Mouse (Mus musculus): ENCODE data around the gene Gpc6.

Gpc6 gene

DNA sequence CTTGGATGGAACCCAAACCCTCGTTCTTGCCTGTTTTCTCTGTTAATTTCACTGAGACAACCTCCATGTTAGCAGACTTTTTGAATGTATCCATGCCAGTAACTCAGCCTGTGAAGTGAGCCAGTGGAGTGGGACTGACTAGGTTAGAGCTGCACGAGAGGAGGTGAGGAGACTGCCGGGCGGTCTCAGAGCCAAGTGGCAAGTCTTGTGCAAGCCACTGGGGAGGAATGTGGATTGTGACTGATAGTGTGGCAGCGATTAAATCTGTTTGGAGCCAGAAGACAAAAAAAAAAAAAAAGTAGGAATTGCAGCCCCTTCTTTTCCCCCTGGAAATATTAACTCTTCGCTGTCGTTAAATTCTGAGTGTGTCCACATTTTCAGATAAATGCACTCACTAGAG lies 831.4 kb downstream of the Gpc6 start:
- no peak for DNase-seq

- DNase-seq: no peak
Measured at GRCm38 (mm10) chr14:117757790-117758358, 832.8 kb downstream of the Gpc6 start.

- DNase-seq: no peak
Measured at GRCm38 (mm10) chr14:117760830-117761517, 835.9 kb downstream of the Gpc6 start.

DNA sequence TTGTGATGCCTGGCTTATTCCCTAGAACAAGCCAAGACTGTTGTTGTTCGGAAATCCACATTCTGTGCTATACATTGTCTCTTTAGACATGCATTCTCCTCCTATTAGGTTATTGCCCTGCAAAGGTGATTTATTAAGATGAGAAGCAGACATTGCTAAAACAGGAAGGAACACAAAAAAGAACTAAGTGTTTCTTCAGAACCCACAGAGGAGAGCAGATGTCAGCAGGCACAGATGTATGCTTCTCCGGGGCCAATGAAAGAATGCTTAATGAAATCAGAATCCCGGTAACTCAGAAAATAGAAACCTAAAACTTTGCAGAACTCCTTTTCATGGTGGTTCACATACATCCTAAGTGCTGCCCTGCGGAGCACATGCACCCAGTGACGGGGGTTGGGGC lies 837.8 kb downstream of the Gpc6 start:
- no peak for DNase-seq

GRCm38 (mm10) chr14:117767861-117768260 lies 842.7 kb downstream of the Gpc6 start:
- no peak for DNase-seq

- no peak for DNase-seq
Measured at GRCm38 (mm10) chr14:117768697-117769096, 843.6 kb downstream of the Gpc6 start.

- DNase-seq: no peak
Measured at GRCm38 (mm10) chr14:117773373-117773772, 848.3 kb downstream of the Gpc6 start.

- no peak for DNase-seq
Measured at GRCm38 (mm10) chr14:117777866-117778500, 852.9 kb downstream of the Gpc6 start.

GRCm38 (mm10) chr14:117778538-117779413 lies 853.7 kb downstream of the Gpc6 start:
- DNase-seq: no peak

DNA sequence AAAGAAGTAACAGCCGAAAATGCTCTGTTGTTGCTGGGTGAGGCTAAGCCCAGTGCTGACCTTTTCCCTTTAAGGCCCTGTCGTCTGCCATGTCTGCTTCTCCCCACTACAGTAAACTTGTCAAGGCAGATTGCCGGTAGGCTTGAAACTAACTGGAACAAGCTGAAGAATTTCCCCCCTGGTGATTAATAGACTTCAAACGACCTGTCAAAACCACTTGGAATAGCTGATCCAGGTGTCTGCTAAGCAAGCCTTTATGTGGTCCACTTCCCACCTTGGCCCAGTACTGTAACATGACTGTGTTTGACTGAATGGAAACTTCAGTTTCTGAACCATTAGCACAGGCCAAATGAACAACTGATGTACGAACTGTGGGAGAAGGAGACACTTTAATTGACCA lies 856.6 kb downstream of the Gpc6 start:
- no peak for DNase-seq

DNA sequence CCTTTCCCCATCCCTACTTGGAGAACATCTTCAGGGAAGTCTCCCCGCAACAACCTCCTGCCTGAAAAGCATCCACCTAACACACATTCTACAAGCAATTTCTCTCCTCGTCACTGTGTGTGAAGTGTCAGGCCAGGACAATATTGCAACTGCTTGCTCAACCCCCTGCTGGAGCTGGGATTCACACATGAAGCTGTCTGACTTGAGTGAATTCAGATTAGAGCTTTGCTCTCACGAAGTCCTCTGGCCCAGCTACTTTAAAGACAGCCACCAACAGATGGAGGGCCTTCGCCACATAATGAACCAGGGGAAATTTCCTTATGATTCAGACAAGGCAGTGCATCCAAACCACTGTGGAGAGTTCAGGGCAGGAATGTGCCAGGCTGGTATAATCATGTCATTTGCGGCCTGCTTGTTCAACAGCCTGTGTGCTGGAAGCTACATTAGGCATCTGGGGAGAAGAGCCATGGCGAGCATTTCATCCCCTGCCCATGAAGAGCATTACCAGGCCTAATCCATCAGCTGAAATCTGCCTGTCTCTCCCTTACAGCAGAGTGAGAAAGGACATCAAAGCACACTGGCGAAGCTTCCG lies 858.7 kb downstream of the Gpc6 start:
- DNase-seq: no peak

- no peak for DNase-seq
Measured at GRCm38 (mm10) chr14:117784960-117785359, 859.8 kb downstream of the Gpc6 start.

- DNase-seq: no peak
Measured at GRCm38 (mm10) chr14:117785507-117786085, 860.5 kb downstream of the Gpc6 start.

- DNase-seq: no peak
Measured at GRCm38 (mm10) chr14:117786647-117787046, 861.5 kb downstream of the Gpc6 start.

- no peak for DNase-seq
Measured at GRCm38 (mm10) chr14:117794874-117795273, 869.8 kb downstream of the Gpc6 start.

DNA sequence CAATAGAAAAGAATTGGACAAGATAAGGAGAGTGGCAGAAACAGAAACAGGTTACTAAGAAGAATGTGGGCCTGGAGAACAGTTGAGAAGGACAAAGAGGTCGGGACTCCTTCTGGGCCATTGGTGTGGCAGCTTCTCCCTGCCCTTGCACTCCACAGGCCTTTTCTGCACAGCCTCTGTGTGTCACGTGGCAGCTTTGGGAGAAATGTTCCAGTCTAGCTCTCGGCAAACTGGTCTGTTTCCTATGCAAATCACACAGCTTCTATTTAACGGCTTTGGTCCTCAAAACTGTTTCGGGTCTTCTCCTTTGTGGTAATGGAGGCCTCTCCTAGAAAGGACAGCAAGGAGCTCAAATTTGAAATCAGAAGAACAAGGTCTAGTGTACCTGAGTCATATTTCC lies 871.5 kb downstream of the Gpc6 start:
- no peak for DNase-seq

DNA sequence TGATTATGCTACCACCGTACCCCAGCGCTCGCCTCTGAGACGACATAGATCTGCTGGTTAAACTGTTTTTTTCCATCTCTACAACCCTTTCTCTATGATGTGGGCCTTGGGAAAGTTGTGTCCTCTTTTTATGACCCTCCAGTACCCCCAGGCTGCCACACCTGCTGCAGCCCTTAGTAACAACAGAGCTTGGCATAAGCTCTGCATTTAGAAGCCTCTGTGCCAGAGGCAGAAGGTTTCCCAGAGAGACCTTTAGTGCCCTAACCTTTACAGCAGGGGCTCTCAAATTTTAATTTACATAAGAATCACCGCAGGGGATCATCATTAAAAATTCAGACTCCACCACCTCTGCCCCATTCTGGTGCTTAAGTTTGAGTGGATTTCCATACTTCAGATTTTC lies 875.3 kb downstream of the Gpc6 start:
- no peak for DNase-seq

GRCm38 (mm10) chr14:117807846-117808245 lies 882.7 kb downstream of the Gpc6 start:
- no peak for DNase-seq

DNA sequence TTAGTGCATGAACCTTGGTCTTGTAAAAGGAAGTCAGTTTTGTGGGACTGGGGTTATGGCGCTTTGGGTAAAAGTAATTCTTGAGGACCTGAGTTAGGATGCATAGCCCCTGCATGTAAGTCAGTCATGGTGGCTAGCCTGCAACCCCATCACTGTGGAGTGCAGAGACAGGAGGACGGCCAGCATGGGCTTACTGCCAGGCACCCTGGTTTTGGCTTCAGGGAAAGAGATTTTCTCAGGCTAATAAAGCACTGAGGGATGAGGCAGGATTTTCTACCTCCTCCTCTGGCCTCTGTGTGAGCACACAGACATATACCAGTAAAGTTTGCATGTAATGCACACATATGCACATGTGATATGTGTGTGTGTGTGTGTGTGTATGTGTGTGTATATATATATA lies 883.2 kb downstream of the Gpc6 start:
- no peak for DNase-seq

GRCm38 (mm10) chr14:117810321-117811270 lies 885.5 kb downstream of the Gpc6 start:
- DNase-seq: no peak

DNA sequence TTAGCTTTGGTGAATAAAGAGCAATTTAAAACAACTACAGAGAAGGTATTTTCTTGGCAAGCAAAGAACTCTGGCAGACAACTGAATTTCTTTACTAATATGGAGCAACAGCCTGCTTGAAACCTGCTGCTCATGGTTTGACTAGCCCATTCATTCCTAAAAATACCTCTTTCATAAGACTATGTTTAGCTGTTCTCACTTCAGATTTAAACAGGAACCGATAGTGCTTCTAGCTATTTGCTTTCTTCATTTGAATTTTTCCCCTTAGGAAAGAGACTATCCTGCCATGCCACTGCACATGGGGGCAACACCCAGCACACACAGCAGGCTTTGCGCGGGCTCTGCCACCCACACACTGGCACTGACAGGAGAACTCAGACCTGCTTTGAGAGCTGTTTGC lies 888.4 kb downstream of the Gpc6 start:
- no peak for DNase-seq
